Mouse (Mus musculus): ENCODE data around the gene Grn.

Grn gene

DNA sequence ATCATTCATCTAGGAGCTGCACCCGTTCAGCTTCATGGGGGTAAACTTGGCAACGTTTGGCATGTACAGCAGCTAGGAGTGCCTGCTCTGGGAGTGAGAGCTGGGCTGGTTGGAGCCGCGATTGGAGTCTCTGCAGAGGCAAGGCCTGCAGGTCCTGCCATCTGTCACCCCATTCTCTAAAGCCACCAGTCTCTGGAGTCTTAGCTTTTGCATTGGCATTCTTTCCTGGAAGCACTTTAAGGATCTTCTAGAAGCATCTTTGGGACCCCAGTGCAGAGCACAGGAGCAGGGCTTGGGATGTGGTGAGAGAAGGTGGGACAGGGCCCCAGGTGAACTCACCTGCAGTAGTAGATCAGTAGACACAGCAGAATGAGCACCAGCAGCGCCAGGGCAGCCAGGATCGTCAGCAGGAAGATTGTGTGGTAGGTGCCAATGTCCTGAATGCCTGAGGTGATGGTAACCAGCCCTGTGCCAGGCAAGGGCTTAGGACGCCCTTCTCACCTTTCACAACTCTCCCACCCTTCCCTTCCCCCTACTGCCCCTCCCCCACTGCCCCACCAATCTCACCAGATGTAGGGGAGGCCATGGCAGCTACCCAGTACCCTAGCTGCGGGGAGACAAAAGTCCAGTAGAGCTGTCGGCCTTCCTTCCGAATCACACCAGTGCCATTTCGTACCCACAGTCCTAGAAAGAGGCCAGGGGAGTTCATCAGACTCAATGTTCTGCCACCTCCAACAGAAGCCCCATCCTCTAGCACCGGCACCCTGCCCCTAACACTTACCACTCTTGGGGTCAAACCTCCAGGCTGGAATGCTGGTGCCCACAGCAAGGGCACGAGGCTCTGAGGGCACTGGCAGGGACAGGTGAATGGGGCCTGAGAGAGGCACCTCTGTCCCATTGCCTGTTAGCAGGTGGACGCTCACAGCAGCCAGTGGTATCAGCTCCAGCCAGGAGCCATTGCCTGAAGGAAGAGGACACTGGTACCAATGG lies 9.3 kb downstream of the Grn start:
- ATAC-seq (ENCODE audit: insufficient number of reproducible peaks, low FRiP score, low TSS enrichment) = no peak

- no peak for ATAC-seq (ENCODE audit: insufficient number of reproducible peaks, low FRiP score, low TSS enrichment)
Measured at GRCm38 (mm10) chr11:102440255-102440654, 10.1 kb downstream of the Grn start.

DNA sequence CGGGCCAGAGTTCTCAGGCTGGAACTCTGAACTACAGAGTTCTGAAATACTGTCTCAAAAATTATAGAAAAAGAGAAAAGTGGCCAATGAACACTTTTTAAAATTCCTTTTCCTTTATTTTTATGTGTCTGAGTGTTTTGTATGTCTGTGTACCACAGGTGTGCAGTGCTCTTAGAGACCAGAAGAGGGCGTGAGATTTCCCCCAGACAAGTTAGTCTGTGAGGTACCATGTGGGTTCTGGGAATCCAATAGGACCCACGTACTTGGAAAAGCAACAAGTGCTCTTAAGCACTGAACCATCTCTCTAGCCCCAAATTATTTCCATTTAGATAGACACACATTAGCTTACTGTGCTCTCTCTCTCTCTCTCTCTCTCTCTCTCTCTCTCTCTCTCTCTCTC lies 11.3 kb downstream of the Grn start:
- ATAC-seq (ENCODE audit: insufficient number of reproducible peaks, low FRiP score, low TSS enrichment) = no peak

GRCm38 (mm10) chr11:102442089-102442488 lies 12.0 kb downstream of the Grn start:
- ATAC-seq (ENCODE audit: insufficient number of reproducible peaks, low FRiP score, low TSS enrichment) = no peak

- no peak for ATAC-seq (ENCODE audit: insufficient number of reproducible peaks, low FRiP score, low TSS enrichment)
Measured at GRCm38 (mm10) chr11:102443740-102444139, 13.6 kb downstream of the Grn start.

DNA sequence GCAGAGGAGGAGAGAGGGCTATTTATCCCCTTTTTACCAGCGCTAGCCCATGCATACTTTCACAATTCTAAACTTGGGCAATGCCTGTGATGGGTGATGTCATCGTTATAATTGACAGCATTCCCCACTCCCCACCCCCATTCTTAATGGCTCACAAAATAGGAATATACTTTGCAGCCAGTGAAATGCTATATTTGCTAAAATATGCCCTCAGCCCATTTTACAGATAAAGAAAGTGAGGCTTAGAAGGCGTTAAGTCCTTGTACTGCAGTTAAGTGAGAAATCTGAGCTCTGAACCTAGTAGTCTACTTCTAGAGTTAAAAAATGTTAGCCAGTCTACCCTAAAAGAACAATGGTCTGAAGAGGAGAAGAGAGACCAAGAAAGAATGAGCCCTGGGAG lies 14.2 kb downstream of the Grn start:
- no peak for ATAC-seq (ENCODE audit: insufficient number of reproducible peaks, low FRiP score, low TSS enrichment)

DNA sequence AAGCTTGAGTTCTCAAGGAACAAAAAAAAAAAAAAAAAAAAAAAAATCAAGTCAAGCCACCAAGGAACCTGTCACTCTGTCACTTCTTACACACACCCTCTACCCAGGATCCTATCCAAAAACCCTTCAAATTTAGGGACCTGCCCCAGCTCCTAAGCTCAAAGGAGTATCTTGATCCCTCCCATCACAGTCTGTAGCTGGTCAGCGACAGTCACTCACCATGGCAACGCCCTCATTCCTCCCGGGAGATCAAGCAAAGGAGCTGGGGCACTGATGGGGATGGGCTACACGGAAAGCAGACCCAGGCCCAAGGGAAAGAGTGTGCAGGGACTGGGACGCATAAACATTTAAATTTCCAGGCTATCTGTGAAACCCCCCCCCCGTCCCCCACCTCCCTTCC lies 14.7 kb downstream of the Grn start:
- no peak for ATAC-seq (ENCODE audit: insufficient number of reproducible peaks, low FRiP score, low TSS enrichment)

DNA sequence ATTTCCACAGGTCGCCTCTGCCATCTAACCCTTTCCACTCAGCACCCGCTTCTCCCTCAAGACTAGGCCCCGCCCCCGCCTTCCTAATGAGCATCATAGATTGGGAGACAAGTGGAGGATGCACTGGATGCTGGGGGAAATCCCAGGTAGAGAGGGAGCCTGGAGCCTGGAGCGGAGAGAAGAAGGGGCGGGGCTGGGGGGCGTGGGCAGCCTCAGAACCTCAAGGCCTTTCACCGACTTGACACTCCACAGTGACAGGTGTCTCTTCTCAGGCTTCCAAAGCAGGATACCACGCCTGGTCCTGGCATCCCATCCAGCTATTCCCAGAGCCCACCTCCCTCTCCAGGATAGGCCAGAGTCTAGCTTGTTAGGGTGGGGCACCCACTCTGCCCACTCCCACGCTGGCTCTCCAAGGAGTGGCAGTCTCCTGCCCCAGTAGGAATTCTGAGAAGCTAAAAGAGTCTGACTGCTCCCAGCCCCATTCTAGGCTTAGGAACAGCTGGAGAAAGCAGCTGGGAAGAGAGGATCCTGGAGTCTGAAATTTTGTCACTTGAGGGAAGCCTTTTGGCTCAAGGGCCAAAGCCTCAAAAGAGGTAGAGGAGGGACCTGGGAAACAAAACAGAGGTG lies 15.3 kb downstream of the Grn start:
- no peak for ATAC-seq (ENCODE audit: insufficient number of reproducible peaks, low FRiP score, low TSS enrichment)

- ATAC-seq (ENCODE audit: insufficient number of reproducible peaks, low FRiP score, low TSS enrichment) = no peak
Measured at GRCm38 (mm10) chr11:102445891-102446361, 15.8 kb downstream of the Grn start.

- peak; percentile 1; the same call in 1 of the 2 replicates for ATAC-seq (ENCODE audit: insufficient number of reproducible peaks, low FRiP score, low TSS enrichment)
Measured at GRCm38 (mm10) chr11:102446581-102447461, 16.7 kb downstream of the Grn start.

DNA sequence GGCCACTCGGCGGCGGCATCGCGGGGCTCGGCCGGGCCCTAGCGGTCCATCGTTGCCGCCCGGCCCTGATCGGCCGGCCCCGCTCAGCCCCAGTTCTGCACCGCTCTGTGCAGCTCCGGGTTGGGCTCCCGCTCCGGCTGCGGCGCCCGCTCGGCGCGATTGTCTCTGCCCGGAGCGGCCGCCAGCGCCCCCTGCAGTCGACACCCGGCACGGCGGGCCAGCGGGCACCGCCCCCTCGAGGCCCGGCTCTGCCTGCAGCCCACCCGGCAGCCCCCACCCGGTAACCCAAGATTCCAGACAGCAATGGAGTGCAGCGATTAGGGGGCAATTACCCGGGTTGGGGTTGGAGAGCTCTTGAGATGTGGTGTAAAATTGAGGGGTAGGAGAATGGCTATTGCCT lies 17.4 kb downstream of the Grn start, which contains the start of gene Fam171a2:
Gene Fam171a2 (minus strand): TSS at position 186 of the 400 bp plus-strand sequence.
- ATAC-seq (ENCODE audit: insufficient number of reproducible peaks, low FRiP score, low TSS enrichment) = peak; percentile 50; the same call in 1 of the 2 replicates

GRCm38 (mm10) chr11:102448327-102448726 lies 18.2 kb downstream of the Grn start:
- no peak for ATAC-seq (ENCODE audit: insufficient number of reproducible peaks, low FRiP score, low TSS enrichment)

DNA sequence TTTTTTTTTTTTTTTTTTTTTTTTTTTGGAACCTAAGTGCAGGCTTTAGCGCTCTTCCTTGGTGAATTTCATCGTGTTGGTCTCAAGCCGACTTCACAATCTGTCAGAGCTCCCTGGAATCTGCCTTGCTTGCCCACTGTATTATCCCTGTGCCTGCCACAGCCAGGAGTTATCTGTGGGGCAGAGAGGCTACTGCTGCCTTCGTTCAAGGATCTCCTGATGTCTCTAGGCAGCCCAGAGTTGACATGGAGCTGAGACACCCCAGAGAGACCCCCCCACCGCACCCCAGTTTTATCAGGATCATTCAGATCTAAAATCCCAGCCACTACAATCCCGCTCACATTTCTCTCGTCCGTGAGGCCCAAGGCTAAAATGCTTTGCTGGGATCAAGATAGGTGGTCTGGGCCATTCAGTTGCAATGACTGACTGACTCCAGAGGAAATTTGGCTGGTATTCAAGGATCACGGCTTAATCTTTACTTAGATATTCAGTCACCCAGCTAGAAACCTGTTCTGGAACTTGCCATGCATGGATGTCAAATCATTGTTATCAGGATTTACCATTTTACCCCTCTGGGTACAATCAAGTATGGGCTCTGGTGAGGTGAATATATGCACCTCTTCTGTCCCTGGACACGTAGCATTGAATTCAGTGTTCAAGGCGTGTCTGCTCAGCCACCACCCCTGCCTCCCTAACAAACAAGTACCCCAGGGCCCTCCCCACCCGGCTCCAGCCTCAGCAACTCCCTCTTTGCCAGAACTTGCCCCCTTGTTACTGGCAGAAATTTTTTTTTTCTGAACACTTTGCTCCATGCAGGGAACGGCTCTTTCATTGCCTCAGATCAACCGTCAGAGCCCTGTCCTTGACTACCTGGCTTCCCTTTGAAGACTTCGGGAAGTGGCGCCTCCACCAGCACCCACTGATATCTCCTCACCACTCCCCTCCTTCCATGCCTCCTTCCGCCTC lies 19.2 kb downstream of the Grn start:
- ATAC-seq (ENCODE audit: insufficient number of reproducible peaks, low FRiP score, low TSS enrichment) = no peak

DNA sequence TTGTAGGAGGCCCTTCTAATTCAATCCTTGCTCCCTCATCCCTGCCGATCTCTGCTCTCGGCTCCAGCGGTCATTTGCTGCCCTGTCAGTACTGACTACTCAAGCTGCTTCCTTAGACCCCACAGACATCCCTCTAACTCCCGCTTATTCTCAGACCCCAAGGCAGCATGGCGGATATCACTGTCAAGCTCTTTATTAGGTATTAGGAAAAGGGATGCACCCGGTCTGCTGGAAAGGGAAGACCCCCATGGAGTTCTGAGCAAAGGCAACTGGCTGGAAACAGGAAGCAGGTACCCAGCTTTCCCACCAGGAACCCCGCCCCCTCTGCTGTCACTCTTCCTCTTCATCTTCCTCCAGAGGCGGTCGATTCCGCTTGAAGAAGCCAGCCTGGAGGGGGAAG lies 23.0 kb downstream of the Grn start:
- ATAC-seq (ENCODE audit: insufficient number of reproducible peaks, low FRiP score, low TSS enrichment) = no peak

GRCm38 (mm10) chr11:102455740-102456396 lies 25.8 kb downstream of the Grn start:
- peak; percentile 47; the same call in 1 of the 2 replicates for ATAC-seq (ENCODE audit: insufficient number of reproducible peaks, low FRiP score, low TSS enrichment)

DNA sequence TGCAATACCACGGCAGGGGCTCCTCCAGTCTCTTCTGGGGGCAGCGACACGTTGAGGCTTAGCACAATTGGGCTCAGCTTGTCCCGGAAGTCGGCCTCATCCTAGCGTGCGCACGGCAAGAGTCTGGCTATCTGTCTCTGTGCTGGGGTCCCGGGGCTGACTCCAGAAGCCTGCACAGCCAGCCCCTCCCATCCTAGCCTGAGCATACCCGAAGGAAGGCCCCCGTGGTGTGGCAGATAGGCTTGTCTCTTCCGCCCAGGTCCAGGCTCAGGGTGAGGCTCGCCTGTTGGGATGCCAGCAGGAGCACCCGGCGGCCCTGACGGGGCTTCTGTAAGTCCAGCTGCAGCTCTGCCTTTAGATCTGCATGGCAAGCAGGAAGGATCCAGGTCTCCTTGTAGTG lies 30.4 kb downstream of the Grn start:
- no peak for ATAC-seq (ENCODE audit: insufficient number of reproducible peaks, low FRiP score, low TSS enrichment)

GRCm38 (mm10) chr11:102461764-102462163 lies 31.6 kb downstream of the Grn start:
- ATAC-seq (ENCODE audit: insufficient number of reproducible peaks, low FRiP score, low TSS enrichment) = no peak

- no peak for ATAC-seq (ENCODE audit: insufficient number of reproducible peaks, low FRiP score, low TSS enrichment)
Measured at GRCm38 (mm10) chr11:102464901-102465300, 34.8 kb downstream of the Grn start.

All from cerebellum, adult (tissue).